Mouse (Mus musculus) C2C12 (cell line): ENCODE measurements at regions not wholly inside any gene's neighbourhood (a gene's known extent, or its start where the extent isn't known, plus 50 kb on each side); places are given as distances from the start of the nearest gene placed in this dataset.

ENCODE experiments used
- CEBPB ChIP-seq: IDR thresholded peaks from one replicate; pipeline ENCODE4 v1.6.1; 2011; ENCODE audit warnings: low read depth, mild to moderate bottlenecking, control low read depth, moderate library complexity
- CTCF ChIP-seq: IDR thresholded peaks from one replicate; pipeline ENCODE4 v1.5.1; 2011; ENCODE audit not compliant: control insufficient read depth, insufficient read depth, insufficient read length
- MAX ChIP-seq: IDR thresholded peaks from one replicate; pipeline ENCODE4 v1.6.1; 2011; ENCODE audit warnings: mild to moderate bottlenecking, control low read depth
- MYOG ChIP-seq: IDR thresholded peaks from one replicate; pipeline ENCODE4 v1.6.1; 2011; ENCODE audit not compliant: control insufficient read depth, insufficient read length; ENCODE audit errors: extremely low read depth

DNA sequence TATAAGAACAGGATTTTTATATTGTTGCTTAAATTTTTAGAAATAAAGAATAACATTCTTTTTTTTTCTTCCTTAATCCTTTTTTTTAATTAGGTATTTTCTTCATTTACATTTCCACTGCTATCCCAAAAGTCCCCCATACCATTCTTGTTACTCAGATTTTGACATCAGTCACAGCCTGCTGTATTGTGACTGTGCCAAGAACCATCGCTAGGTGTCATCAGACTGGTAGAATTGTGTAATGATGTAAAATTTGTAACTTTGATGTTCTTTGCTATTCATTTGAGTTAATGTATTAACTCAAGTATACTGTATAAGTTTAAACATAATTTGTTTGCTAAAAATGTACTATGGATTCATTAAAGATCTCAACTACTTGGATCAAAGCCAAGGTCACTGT is 465.0 kb downstream of the Arl4a start:
- TF ChIP-seq MAX (no peak), CTCF (no peak), CEBPB (no peak), MYOG (no peak)
